Mouse (Mus musculus) thymus, adult 2 months (tissue): ENCODE measurements around the gene Hist2h2aa2.

Experiments used
- CTCF ChIP-seq: fragments of 200-500 bp; IDR thresholded peaks from 2 replicates; pipeline ENCODE4 v1.5.1; 2012; ENCODE audit warnings: mild to moderate bottlenecking, control low read depth, low read length, moderate library complexity, borderline replicate concordance; ENCODE audit not compliant: control insufficient read depth, poor library complexity, insufficient read depth; ENCODE audit errors: extremely low read depth
- POLR2A ChIP-seq: fragments of 200-500 bp; IDR thresholded peaks from 2 replicates; pipeline ENCODE4 v1.6.1; 2012; ENCODE audit warnings: mild to moderate bottlenecking, low read length, control low read depth, moderate library complexity; ENCODE audit not compliant: control insufficient read depth, poor library complexity, insufficient read depth; ENCODE audit errors: extremely low read depth

- TF ChIP-seq CTCF (no peak), POLR2A (no peak)
Observed at GRCm38 (mm10) chr3:96247356-96248140, 7.5 kb upstream of the Hist2h2aa2 start.
